ENCODE assay signal across 1 mouse cellular context in genomic region chr6:52150401-52150966, GRCm38 (mm10).
TF ChIP-seq lines count a peak whose summit lies in the region.

No protein-coding gene starts in this region.

TF ChIP-seq in myocyte, 11 proteins besides CTCF, POLR2A, EP300 and RAD21 (continued from another document):
- TF ChIP-seq USF1 (IDR thresholded peaks at IDR 0.05; ENCODE audit: low read depth): no peak
- TF ChIP-seq REST (IDR thresholded peaks at IDR 0.05; ENCODE audit: insufficient read depth, insufficient read length): no peak
- TF ChIP-seq MYOD1 (IDR thresholded peaks at IDR 0.05; ENCODE audit: control insufficient read depth in 1 of 3, insufficient read length in 2 of 3, low read depth in 2 of 3): peak; percentile 42 to 96 (median 90)
